Mouse (Mus musculus) hindbrain, embryonic 16.5 days (tissue): ENCODE measurements around the gene Fam19a1. TPM values are rescaled to one million over a fixed set of nuclear protein-coding genes. Genes with fewer than 3 reads are reported as not detected.

Experiments used
- ATAC-seq: fragments of 200-750 bp; cut with Nextera tagmentation; 2 replicates; pipeline ENCODE4 v1.8.0; 2017; ENCODE audit warnings: moderate TSS enrichment, moderate library complexity
- H3K27ac ChIP-seq: fragments of 300-500 bp; sonication (generic); 2 replicates; pipeline ENCODE4 v1.5.1; 2014; ENCODE audit warnings: low read depth, mild to moderate bottlenecking, control low read depth, low read length, moderate library complexity
- H3K27me3 ChIP-seq: fragments of 300-500 bp; sonication (generic); replicated peaks from 2 replicates; pipeline ENCODE4 v1.6.1; 2014; ENCODE audit warnings: low read length; ENCODE audit not compliant: control insufficient read depth, insufficient read depth
- H3K36me3 ChIP-seq: fragments of 300-500 bp; sonication (generic); 2 replicates; pipeline ENCODE4 v1.6.1; 2014; ENCODE audit warnings: mild to moderate bottlenecking, low read length, moderate library complexity, mixed read lengths; ENCODE audit not compliant: control insufficient read depth, insufficient read depth
- H3K4me1 ChIP-seq: fragments of 300-500 bp; sonication (generic); 2 replicates; pipeline ENCODE4 v1.6.1; 2014; ENCODE audit warnings: low read depth, low read length; ENCODE audit not compliant: control insufficient read depth, insufficient read depth
- H3K4me2 ChIP-seq: fragments of 300-500 bp; sonication (generic); 2 replicates; pipeline ENCODE4 v1.6.1; 2014; ENCODE audit warnings: mild to moderate bottlenecking, low read length, control low read depth, moderate library complexity
- H3K4me3 ChIP-seq: fragments of 300-500 bp; sonication (generic); 2 replicates; pipeline ENCODE4 v1.5.1; 2014; ENCODE audit warnings: mild to moderate bottlenecking, low read length, control low read depth, moderate library complexity
- H3K9ac ChIP-seq: fragments of 300-500 bp; sonication (generic); 2 replicates; pipeline ENCODE4 v1.6.1; 2014; ENCODE audit warnings: low read depth, mild to moderate bottlenecking, control low read depth, low read length, moderate library complexity
- H3K9me3 ChIP-seq: fragments of 300-500 bp; sonication (generic); 2 replicates; pipeline ENCODE4 v1.6.1; 2014; ENCODE audit warnings: mild to moderate bottlenecking, low read length, moderate library complexity; ENCODE audit not compliant: control insufficient read depth
- WGBS: fragments of 180-500 bp; shearing (Covaris S2); extraction: QIAGEN DNeasy Blood & Tissue Kit; methylation state at CpG from one replicate; pipeline ENCODE4 v1.1.7; 2014; 5-methylcytosine and 5-hydroxymethylcytosine counted together
- polyA plus RNA-seq: library from polyadenylated mRNA; unstranded; fragments of >200 nt; fragmentation: Nextera tagmentation; extraction: Ambion mirVana; gene quantifications from 2 replicates; pipeline ENCODE4 v1.2.1, GENCODE M21; 2015

Fam19a1 gene
- polyA plus RNA-seq, 1 experiment from 2014 or later: 24.8 TPM

- WGBS: 93% methylated on average over 4 of the region's 4 CpGs
- no peaks in the 10 kb centered on the region for H3K4me1 ChIP-seq
- no peaks in the 10 kb centered on the region for H3K9me3 ChIP-seq
- no peak overlapping the region for H3K9ac ChIP-seq
- no peak overlapping the region for H3K4me2 ChIP-seq
- ATAC-seq: no peak
- no peak overlapping the region for H3K4me3 ChIP-seq
- no peaks in the 10 kb centered on the region for H3K27me3 ChIP-seq
- no peaks in the 10 kb centered on the region for H3K36me3 ChIP-seq
- no peak overlapping the region for H3K27ac ChIP-seq
Measured at GRCm38 (mm10) chr6:96283731-96284130, 170.8 kb downstream of the Fam19a1 start.

DNA sequence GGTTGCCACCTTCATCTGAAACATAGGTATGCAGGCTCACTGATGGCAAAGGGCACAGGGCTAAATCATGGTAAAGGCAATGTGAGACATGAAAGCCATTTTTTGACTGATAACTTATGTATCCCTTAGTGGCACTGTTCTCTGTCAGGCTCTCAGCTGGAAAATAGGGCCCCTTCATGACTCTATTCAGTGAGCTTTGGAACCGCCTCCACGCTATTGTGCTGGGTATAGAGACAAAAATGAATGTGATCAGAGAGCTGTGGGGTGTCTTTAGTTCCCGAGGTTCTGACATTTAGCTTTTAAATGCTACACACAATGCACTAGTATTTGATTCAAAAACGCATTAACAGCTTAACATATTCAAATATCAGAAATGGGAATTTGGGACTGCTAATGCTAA, 171.6 kb downstream of the Fam19a1 start:
- no peak for ATAC-seq
- H3K9ac ChIP-seq: no peak overlapping the region
- WGBS: 28% methylated on average over 4 of the region's 4 CpGs

GRCm38 (mm10) chr6:96286276-96286675, 173.3 kb downstream of the Fam19a1 start:
- Histone ChIP-seq H3K4me1 (no peaks in the 10 kb centered on the region), H3K27me3 (no peaks in the 10 kb centered on the region), H3K9me3 (no peaks in the 10 kb centered on the region), H3K4me2 (no peak overlapping the region), H3K36me3 (no peaks in the 10 kb centered on the region), H3K9ac (no peak overlapping the region), H3K27ac (no peak overlapping the region), H3K4me3 (no peak overlapping the region)
- WGBS: 34% methylated on average over 4 of the region's 4 CpGs
- ATAC-seq: no peak

More for the DNA sequence above, 171.6 kb downstream of the Fam19a1 start:
- H3K9me3 ChIP-seq: no peaks in the 10 kb centered on the region
- H3K4me2 ChIP-seq: no peak overlapping the region
- H3K4me1 ChIP-seq: no peaks in the 10 kb centered on the region
- H3K27me3 ChIP-seq: no peaks in the 10 kb centered on the region
- H3K36me3 ChIP-seq: no peaks in the 10 kb centered on the region
- H3K4me3 ChIP-seq: no peak overlapping the region
- H3K27ac ChIP-seq: no peak overlapping the region

DNA sequence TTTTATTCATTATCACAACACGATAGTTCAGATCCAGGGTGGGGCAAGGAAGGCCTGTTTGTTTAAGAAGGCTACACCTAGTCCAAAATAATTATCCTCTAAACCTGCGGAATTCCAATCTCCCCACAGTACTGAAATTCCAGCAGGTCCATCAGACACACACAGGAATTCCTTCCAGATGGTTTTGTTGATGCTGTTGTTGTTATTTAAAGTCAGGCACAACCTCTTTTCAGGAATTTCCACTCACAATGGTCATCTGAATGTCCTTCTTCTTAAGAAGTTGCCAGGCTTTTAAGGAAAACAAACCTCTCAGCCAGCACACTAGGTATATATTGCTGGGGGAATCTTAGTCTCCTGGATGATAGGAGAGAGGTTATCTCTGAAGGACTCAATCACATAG, 174.4 kb downstream of the Fam19a1 start:
- 85% methylated on average over 2 of the region's 2 CpGs for WGBS
- ATAC-seq: no peak

GRCm38 (mm10) chr6:96289672-96290071, 176.7 kb downstream of the Fam19a1 start:
- H3K27me3 ChIP-seq: no peaks in the 10 kb centered on the region
- H3K4me3 ChIP-seq: no peak overlapping the region
- no peak overlapping the region for H3K9ac ChIP-seq
- H3K4me2 ChIP-seq: no peak overlapping the region
- WGBS: 18% methylated on average over 4 of the region's 4 CpGs
- ATAC-seq: no peak
- H3K36me3 ChIP-seq: no peaks in the 10 kb centered on the region
- H3K9me3 ChIP-seq: no peaks in the 10 kb centered on the region
- no peaks in the 10 kb centered on the region for H3K4me1 ChIP-seq
- no peak overlapping the region for H3K27ac ChIP-seq

More for the DNA sequence above, 174.4 kb downstream of the Fam19a1 start:
- H3K9me3 ChIP-seq: no peaks in the 10 kb centered on the region
- no peak overlapping the region for H3K4me3 ChIP-seq
- H3K27ac ChIP-seq: no peak overlapping the region
- H3K4me1 ChIP-seq: no peaks in the 10 kb centered on the region
- no peak overlapping the region for H3K4me2 ChIP-seq
- H3K36me3 ChIP-seq: no peaks in the 10 kb centered on the region
- H3K9ac ChIP-seq: no peak overlapping the region
- H3K27me3 ChIP-seq: no peaks in the 10 kb centered on the region

DNA sequence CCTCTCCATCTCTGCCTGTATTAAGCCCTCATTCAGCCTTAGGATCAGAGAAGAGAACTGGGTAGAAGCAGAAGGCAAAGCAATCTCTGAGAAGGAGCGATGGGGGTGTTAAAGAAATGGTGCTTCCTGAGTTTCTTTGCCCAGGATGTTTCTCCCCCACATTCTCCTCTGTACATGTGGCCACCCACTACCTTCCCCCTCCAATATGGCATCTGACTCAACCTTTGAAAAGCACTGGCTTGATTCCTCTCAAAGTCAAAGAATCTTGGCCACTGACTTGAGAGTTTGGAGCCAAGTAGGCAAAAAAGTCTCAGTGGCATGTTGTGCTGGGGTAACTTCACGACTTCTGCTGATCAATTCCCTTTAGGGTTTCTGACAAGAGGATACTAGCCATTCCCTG, 234.5 kb downstream of the Fam19a1 start:
- Histone ChIP-seq H3K9me3 (no peaks in the 10 kb centered on the region), H3K27ac (no peak overlapping the region), H3K4me3 (no peak overlapping the region), H3K9ac (no peak overlapping the region), H3K36me3 (no peaks in the 10 kb centered on the region), H3K27me3 (no peaks in the 10 kb centered on the region), H3K4me1 (no peaks in the 10 kb centered on the region), H3K4me2 (no peak overlapping the region)
- 84% methylated on average over 2 of the region's 2 CpGs for WGBS
- no peak for ATAC-seq

DNA sequence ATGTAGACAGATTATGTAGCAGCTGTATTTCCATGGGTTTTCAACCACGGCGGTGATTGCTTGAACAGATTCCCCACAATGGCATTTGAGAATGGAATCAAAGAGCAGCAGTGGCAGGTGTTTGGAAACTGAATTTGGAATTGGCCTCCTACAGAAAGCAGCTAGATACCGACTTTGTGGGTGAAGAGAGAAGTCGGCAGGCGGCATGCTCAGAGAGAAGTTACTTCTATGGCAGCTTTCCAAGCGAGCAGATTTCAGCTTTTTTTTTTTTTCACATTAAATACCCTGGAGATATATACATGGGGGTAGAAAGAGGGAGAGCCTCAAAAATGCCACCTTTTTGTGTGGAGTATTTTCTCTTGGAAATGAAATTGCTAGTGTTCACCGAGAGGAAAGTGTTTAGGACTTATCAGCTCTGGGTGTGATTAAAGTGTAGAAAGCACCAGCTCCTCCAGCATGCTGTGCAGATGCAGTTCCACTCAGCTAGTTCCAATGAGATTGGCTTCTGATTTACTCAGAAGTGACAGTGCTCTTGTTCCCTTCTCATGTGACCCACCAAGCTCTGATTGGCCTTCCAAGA, 236.6 kb downstream of the Fam19a1 start:
- no peak overlapping the region for H3K9ac ChIP-seq
- no peaks in the 10 kb centered on the region for H3K27me3 ChIP-seq
- H3K36me3 ChIP-seq: no peaks in the 10 kb centered on the region
- 61% methylated on average over 7 of the region's 7 CpGs for WGBS
- H3K4me2 ChIP-seq: no peak overlapping the region
- H3K4me3 ChIP-seq: no peak overlapping the region
- no peak overlapping the region for H3K27ac ChIP-seq
- H3K4me1 ChIP-seq: no peaks in the 10 kb centered on the region
- no peaks in the 10 kb centered on the region for H3K9me3 ChIP-seq
- ATAC-seq: no peak

GRCm38 (mm10) chr6:96369544-96369943, 256.6 kb downstream of the Fam19a1 start:
- WGBS: 91% methylated on average over 3 of the region's 3 CpGs
- no peaks in the 10 kb centered on the region for H3K9me3 ChIP-seq
- H3K4me3 ChIP-seq: no peak overlapping the region
- no peak overlapping the region for H3K9ac ChIP-seq
- no peak overlapping the region for H3K27ac ChIP-seq
- H3K4me1 ChIP-seq: no peaks in the 10 kb centered on the region
- ATAC-seq: no peak
- no peaks in the 10 kb centered on the region for H3K27me3 ChIP-seq
- no peak overlapping the region for H3K4me2 ChIP-seq
- no peaks in the 10 kb centered on the region for H3K36me3 ChIP-seq

- no peaks in the 10 kb centered on the region for H3K4me1 ChIP-seq
- no peak for ATAC-seq
- 78% methylated on average over 6 of the region's 6 CpGs for WGBS
- no peak overlapping the region for H3K4me3 ChIP-seq
- no peak overlapping the region for H3K4me2 ChIP-seq
- H3K27me3 ChIP-seq: no peaks in the 10 kb centered on the region
- H3K9me3 ChIP-seq: no peaks in the 10 kb centered on the region
- H3K27ac ChIP-seq: no peak overlapping the region
- H3K9ac ChIP-seq: no peak overlapping the region
- H3K36me3 ChIP-seq: no peaks in the 10 kb centered on the region
Measured at GRCm38 (mm10) chr6:96372848-96373247, 259.9 kb downstream of the Fam19a1 start.

GRCm38 (mm10) chr6:96373274-96373673, 260.3 kb downstream of the Fam19a1 start:
- ATAC-seq: no peak
- Histone ChIP-seq H3K9me3 (no peaks in the 10 kb centered on the region), H3K27ac (no peak overlapping the region), H3K4me1 (no peaks in the 10 kb centered on the region), H3K4me3 (no peak overlapping the region), H3K36me3 (no peaks in the 10 kb centered on the region), H3K27me3 (no peaks in the 10 kb centered on the region), H3K4me2 (no peak overlapping the region), H3K9ac (no peak overlapping the region)
- 27% methylated on average over 2 of the region's 2 CpGs for WGBS
